Mouse (Mus musculus): Measurements from ENCODE around the gene Clrn2. TPM values are rescaled to one million over a fixed set of nuclear protein-coding genes. Genes with fewer than 3 reads are reported as not detected.

Gene Clrn2
- polyA plus RNA-seq, 1 experiment, result not detected

DNA sequence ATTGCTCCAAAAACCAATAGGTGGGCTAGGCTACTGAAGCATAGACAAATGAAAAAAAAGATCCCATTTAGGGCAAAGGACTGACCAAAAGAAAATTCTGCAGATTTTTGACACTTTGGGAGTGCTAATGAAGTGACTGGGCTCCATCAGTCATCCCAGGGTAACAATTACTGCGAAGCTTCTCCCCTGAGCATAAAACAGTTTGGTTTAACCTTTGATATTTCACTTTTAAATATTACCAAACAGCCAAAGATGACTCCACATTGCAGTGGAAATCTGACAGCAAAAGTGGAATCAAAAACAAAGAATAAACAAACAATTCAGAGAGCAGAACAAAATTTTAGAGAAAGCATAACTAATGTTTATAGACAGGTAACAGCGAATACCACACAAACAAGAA is 27.6 kb downstream of the Clrn2 start:
- H3K27ac ChIP-seq (replicated peaks; ENCODE audit: low read depth, low read length), result no peak overlapping the region
- no peak overlapping the region for H3K4me3 ChIP-seq (ENCODE audit: insufficient read depth, low read depth, low read length)
- no peaks in the 10 kb centered on the region for H3K4me1 ChIP-seq (ENCODE audit: control insufficient read depth, insufficient read depth, insufficient read length, low read length)

DNA sequence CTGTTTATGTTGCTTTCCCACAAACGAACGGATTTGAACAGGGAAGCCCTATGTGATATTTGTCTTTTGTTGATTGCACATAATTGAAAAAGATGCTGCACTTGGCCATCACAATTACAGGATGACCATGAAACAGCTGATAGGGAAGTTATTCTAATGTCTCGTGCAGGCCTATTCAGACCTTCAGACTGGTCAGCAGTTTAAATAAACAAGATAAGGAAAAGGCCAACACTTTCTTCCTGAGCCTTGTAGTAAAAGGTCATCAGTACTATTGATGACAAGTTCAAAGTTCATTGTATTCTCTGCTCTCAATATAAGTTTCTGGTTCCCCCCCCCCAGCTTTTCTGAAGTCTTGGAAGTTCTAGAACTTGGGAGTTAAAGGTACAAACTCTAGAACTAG is 29.1 kb downstream of the Clrn2 start:
- Histone ChIP-seq H3K4me3 (ENCODE audit: insufficient read depth, low read depth, low read length) (no peak overlapping the region), H3K27ac (replicated peaks; ENCODE audit: low read depth, low read length) (no peak overlapping the region), H3K4me1 (ENCODE audit: control insufficient read depth, insufficient read depth, insufficient read length, low read length) (no peaks in the 10 kb centered on the region)

DNA sequence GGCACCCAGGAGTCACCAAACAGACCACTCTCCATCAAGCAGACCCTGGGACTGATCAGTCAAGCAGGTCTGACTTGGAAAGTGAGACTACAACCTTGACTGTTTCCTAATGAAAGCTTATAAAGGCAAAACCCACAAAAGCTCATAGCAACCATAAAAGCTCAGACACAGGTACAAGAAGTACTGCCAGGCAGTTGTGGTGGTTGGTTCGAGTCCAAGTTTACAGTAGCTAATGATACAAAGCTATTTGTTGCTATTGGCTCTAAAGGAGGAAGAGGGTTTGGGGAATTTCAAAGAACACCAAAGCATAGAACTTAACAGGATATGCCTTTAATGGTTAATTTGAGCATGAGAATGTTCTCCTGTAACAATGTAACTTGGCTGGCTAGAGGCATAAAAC is 30.1 kb downstream of the Clrn2 start:
- H3K27ac ChIP-seq (replicated peaks; ENCODE audit: low read depth, low read length), result no peak overlapping the region
- no peak overlapping the region for H3K4me3 ChIP-seq (ENCODE audit: insufficient read depth, low read depth, low read length)
- H3K4me1 ChIP-seq (ENCODE audit: control insufficient read depth, insufficient read depth, insufficient read length, low read length), result no peaks in the 10 kb centered on the region

DNA sequence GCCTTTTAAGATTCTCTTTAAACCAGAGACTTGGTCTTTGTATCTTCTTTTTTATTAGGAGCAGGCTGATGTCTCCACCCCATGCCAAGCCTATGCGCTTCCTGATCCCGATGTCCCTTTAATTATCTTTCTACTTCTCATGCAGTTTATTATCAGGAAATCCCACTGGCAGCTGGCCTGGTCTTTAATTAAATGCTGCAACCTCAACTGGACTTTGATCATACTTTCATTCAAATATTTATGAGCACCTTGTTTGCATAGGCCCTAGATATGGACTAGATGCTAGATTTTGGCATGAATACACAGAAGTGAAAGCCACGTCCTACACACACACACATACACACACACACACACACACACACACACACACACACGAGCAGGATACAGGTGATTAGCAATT is 38.2 kb downstream of the Clrn2 start:
- Histone ChIP-seq H3K27ac (replicated peaks; ENCODE audit: low read depth, low read length) (no peak overlapping the region), H3K4me3 (ENCODE audit: insufficient read depth, low read depth, low read length) (no peak overlapping the region), H3K4me1 (ENCODE audit: control insufficient read depth, insufficient read depth, insufficient read length, low read length) (peaks cover 2% of the 10 kb centered on the region; the same call in 1 of the 2 replicates)

DNA sequence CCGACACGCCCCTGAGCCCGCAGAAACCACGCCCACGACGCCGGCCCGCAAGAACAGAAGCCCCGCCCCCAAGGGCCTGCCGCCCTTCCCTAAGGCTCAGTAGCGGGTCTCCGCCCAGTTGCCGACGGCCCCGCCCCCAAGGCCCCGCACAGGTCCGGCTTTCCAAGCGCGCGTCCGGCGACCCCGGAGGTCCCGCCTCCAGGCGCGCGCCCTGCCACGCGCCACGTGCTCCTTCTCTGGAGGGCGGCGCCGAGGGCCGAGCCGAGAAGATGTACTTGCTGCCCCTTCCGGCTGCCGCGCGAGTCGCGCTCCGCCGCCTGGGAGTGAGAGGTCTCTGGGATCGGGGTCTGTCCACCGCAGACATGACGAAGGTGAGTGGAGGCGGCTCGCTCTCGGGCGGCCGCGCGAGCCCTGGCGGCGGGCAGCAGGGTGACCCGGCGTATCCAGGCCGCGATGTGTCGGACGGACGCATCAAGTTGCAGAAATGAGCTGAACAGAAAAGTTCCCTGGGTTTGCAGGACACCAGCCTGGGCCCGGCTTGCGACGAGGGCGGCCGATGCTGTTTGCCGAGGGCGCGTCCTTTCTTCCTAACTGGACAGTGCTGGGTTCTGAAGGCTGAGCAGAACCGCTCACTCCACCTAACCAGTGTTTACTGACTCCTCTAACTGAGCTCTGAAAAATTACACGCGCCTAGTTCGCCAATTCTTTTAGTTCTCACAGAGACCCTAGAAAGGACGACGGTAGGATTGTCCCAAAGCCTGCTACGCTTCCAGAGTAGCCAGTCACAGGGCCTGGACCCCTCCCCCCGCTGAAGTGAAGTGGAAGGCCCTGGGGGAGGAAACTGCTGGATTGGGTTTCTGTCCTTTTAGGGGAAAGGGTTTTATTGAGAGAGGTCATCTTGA is 39.9 kb downstream of the Clrn2 start, which contains the start of gene Lap3:
Gene Lap3 (plus strand): TSS at position 184 of the 902 bp plus-strand sequence.
- H3K4me1 ChIP-seq (ENCODE audit: control insufficient read depth, insufficient read depth, insufficient read length, low read length), result peaks cover 2% of the 10 kb centered on the region; the same call in 1 of the 2 replicates
- H3K27ac ChIP-seq (replicated peaks; ENCODE audit: low read depth, low read length), result 0 out of 2 replicates have a peak within 1 kb of the TSS, but pooled peaks have one; percentile 6
- H3K4me3 ChIP-seq (ENCODE audit: insufficient read depth, low read depth, low read length), result peak within 1 kb of the TSS; percentile 90

DNA sequence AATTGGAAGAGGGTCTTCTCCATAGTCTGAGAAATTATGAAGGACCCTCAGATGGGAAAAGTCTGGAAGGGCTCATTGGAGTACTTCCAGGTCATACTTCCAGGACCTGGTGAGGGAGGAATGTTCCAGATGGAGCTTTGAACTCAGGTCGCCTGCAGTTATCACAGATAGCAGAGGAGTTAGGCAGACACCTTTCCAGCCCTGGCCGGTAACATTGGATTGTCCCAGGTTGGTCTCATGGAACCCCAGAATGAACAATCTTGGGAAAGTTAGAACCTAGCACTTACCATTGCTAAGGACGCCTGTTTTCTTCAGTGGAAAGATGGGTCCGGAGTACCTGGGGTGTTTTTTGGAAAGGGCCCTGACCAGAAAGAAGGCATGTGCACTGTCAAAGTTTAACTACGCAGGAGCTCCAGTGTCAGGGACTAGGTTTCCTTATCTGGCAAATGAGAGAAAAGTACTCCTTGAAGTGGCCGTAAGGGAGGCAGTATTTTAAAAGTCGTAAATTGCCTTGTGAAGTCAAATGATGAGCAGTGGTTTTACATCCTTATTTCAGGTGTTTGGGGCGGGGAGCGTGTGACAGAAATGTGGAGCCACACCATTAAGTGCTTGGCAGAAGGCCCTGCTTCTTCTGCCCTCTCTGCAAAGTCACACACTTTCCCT is 40.7 kb downstream of the Clrn2 start:
- Histone ChIP-seq H3K4me1 (ENCODE audit: control insufficient read depth, insufficient read depth, insufficient read length, low read length) (peaks cover 2% of the 10 kb centered on the region; the same call in 1 of the 2 replicates), H3K27ac (replicated peaks; ENCODE audit: low read depth, low read length) (no peak overlapping the region), H3K4me3 (ENCODE audit: insufficient read depth, low read depth, low read length) (peak overlapping the region; percentile 90)

DNA sequence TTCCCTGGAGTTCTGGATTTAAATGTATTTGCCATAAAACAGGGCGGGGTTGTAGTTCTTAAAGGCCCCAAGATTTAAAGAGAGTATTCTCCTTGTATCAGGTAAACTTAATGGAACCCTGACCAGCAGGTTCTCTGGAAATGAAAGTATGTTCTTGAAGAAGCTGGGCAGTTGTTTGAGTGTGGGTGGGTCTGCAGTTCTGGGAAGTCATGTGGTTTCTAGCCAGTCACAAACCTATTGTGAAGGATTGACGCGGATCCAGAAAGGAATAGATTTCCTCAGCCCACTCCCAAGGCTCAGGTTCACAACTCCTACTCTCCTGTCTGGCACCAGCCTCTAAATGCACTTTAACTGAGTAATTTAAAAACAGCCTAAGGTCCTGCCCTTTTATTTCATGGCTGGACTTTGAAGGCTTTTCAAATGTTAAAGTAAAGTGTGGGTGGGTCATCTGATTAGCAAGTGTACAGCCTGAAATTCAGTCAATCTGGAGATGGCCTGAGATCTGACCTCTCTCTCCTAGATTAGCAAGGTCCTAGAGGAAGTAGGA is 42.0 kb downstream of the Clrn2 start:
- Histone ChIP-seq H3K4me1 (ENCODE audit: control insufficient read depth, insufficient read depth, insufficient read length, low read length) (peaks cover 2% of the 10 kb centered on the region; the same call in 1 of the 2 replicates), H3K4me3 (ENCODE audit: insufficient read depth, low read depth, low read length) (no peak overlapping the region), H3K27ac (replicated peaks; ENCODE audit: low read depth, low read length) (no peak overlapping the region)

DNA sequence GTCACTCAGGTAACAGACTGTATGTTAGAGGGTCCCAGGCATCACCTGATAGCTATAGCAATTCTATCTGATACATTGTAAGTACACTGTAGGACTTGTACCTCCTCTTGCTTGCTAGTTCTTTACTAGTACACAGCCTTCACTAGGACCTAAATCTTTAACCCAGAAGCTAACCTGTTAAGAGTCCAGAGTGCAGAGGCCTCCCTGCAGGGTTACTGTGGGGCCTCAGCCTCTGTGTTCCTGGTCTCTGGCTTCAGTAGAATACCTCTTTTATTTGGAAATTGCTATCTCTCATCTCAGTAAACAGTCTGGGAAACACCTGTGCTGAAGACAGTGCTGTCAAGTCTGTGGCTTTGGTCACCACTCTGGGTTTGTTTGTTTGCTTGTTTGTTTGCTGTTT is 42.5 kb downstream of the Clrn2 start:
- Histone ChIP-seq H3K4me3 (ENCODE audit: insufficient read depth, low read depth, low read length) (no peak overlapping the region), H3K27ac (replicated peaks; ENCODE audit: low read depth, low read length) (no peak overlapping the region), H3K4me1 (ENCODE audit: control insufficient read depth, insufficient read depth, insufficient read length, low read length) (peaks cover 2% of the 10 kb centered on the region; the same call in 1 of the 2 replicates)

DNA sequence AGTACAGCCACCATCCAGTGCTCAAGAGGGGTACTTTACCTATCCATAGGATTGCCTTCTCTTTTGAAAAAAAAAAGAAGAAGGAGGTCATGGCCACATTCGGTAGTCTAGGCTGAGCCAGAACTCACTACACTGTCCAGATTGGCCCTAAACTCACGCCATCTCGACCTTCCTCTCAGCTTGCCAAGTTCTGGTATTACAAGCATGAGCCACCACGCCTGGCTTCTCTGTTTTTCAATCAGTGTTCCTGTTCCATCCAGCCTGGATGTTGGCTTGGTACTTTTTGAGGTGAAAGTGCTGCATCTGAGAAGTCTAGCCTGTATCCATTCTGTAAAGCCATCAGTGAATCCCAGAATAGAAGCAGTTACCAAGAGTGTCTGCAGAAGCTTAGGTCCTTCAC is 42.9 kb downstream of the Clrn2 start:
- H3K4me3 ChIP-seq (ENCODE audit: insufficient read depth, low read depth, low read length), result no peak overlapping the region
- H3K4me1 ChIP-seq (ENCODE audit: control insufficient read depth, insufficient read depth, insufficient read length, low read length), result peaks cover 2% of the 10 kb centered on the region; the same call in 1 of the 2 replicates
- no peak overlapping the region for H3K27ac ChIP-seq (replicated peaks; ENCODE audit: low read depth, low read length)

DNA sequence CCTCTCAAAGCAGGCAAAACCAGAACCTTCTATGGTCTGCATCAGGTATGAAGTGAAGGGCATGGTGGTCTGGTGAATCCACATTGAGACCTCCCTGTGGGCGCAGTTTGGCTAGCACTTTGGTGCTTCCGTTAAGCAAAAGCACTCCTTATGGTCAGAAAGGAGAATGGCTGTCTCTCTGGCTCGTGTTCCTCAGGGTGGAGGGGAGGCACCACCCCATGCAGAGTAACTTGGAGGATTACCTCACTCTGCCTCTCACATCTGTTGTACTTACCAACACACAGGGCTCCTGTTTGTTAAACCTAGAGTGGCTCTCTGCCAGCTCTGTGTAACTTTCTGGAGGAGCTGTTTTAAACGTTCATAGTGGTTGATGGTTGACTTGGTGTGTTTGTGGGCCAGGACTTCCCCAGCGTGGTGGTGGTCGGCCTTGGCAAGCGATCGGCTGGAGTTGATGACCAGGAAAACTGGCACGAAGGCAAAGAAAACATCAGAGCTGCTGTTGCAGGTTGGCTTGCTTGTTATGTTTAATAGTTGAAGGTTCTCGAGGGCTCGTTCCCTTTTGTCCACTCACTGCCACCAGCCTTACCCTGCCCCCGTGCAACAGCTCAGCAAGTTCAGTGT is 43.5 kb downstream of the Clrn2 start:
- no peak overlapping the region for H3K27ac ChIP-seq (replicated peaks; ENCODE audit: low read depth, low read length)
- H3K4me1 ChIP-seq (ENCODE audit: control insufficient read depth, insufficient read depth, insufficient read length, low read length), result peaks cover 2% of the 10 kb centered on the region; the same call in 1 of the 2 replicates
- H3K4me3 ChIP-seq (ENCODE audit: insufficient read depth, low read depth, low read length), result no peak overlapping the region

DNA sequence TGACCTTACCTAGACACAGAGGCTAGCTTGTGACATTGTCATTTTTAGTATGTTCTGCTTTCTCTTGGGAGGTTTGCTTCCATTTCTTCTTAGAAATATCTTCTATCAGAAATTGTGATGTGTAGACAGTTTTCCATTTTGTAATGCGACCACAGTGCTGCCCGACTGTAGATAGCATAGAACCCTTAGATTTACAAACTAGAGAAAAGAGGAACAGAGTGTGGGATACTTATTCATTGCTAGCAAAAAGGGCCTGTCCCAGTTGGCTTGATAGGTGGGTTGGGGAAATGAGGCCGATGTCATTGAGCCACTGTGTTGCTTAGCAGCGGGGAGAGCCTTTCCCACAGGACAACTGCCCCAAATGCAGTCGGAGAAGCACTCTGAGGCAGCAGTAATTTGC is 44.0 kb downstream of the Clrn2 start:
- Histone ChIP-seq H3K4me3 (ENCODE audit: insufficient read depth, low read depth, low read length) (no peak overlapping the region), H3K27ac (replicated peaks; ENCODE audit: low read depth, low read length) (no peak overlapping the region), H3K4me1 (ENCODE audit: control insufficient read depth, insufficient read depth, insufficient read length, low read length) (peaks cover 2% of the 10 kb centered on the region; the same call in 1 of the 2 replicates)

DNA sequence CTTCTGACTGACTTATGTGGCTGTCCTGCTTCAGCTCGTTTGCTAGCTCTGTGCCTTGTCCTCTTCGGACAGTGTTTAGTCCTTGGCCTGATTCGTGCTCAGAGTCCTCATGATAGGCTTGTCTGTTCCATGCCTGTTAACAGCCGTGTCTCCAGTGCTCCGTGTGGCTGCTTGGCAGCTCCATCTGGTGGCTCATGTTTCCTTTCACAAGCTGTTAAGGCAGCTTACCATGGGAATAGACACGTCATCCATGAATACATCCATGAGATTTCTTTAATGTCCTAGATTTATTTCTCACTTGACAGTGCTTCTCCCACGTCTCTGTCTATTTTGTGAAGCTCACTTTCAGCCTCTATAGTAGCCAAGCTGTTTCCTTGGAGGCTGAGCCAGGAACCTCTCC is 56.5 kb downstream of the Clrn2 start:
- H3K27ac ChIP-seq (replicated peaks; ENCODE audit: low read depth, low read length), result no peak overlapping the region
- H3K4me1 ChIP-seq (ENCODE audit: control insufficient read depth, insufficient read depth, insufficient read length, low read length), result no peaks in the 10 kb centered on the region
- no peak overlapping the region for H3K4me3 ChIP-seq (ENCODE audit: insufficient read depth, low read depth, low read length)

DNA sequence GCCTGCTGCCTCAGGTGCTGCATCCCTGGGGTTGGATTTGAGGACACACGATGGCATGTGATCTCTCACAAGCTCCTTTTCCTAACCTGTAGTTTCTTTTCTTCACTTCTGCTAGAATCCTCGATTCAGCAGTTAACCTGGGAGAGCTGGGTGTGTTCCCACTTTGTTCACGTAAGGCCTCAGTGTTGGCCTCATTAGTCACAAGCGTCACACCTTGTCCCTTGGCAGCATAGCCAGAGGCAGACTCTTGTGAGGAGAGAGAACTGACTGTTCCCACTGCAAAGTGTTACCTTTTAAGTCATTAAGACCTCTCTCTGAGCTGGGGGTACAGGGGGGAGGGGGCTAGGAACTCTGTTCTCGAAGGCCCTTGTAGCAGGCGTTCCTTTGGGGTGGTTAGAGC is 59.4 kb downstream of the Clrn2 start:
- Histone ChIP-seq H3K4me3 (ENCODE audit: insufficient read depth, low read depth, low read length) (no peak overlapping the region), H3K27ac (replicated peaks; ENCODE audit: low read depth, low read length) (no peak overlapping the region), H3K4me1 (ENCODE audit: control insufficient read depth, insufficient read depth, insufficient read length, low read length) (no peaks in the 10 kb centered on the region)

DNA sequence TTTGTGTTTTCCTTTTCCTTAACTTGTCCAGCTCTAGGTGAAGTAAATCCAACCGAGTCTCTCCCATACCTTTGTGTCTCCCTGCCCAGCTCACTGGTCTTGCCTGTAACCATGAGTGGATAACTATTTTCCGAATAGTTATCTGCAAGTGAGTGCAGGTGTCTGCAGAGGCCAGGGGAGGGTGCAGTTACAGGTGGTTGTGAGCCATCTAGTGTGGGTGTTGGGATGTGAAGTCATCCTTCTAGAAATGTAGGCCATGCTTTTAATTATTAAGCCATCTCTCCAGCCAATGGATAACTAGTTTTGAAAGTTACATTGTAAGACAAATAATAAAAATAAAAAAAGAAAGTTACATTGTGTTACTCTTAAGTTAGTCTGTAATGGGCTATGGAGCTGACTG is 60.0 kb downstream of the Clrn2 start:
- no peak overlapping the region for H3K27ac ChIP-seq (replicated peaks; ENCODE audit: low read depth, low read length)
- H3K4me1 ChIP-seq (ENCODE audit: control insufficient read depth, insufficient read depth, insufficient read length, low read length), result no peaks in the 10 kb centered on the region
- H3K4me3 ChIP-seq (ENCODE audit: insufficient read depth, low read depth, low read length), result no peak overlapping the region
